Mouse (Mus musculus): ENCODE data around the gene Crispld2.
A peak's percentile ranks its signal among the peaks of the same experiment; 100 is the strongest.

Crispld2 gene

GRCm38 (mm10) chr8:119992249-119992648 lies at the start of gene Crispld2:
Crispld2 (plus strand) TSS chr8:119992438.
- DNase-seq = no peak

- peak; percentile 56 for DNase-seq
Measured at GRCm38 (mm10) chr8:119943616-119944015, 48.6 kb upstream of the Crispld2 start.

- DNase-seq = peak; percentile 76
Measured at GRCm38 (mm10) chr8:119944096-119944811, 48.0 kb upstream of the Crispld2 start.

- no peak for DNase-seq
Measured at GRCm38 (mm10) chr8:119946326-119946865, 45.8 kb upstream of the Crispld2 start.

- no peak for DNase-seq
Measured at GRCm38 (mm10) chr8:119947653-119948052, 44.6 kb upstream of the Crispld2 start.

GRCm38 (mm10) chr8:119948340-119948739 lies 43.9 kb upstream of the Crispld2 start:
- no peak for DNase-seq

GRCm38 (mm10) chr8:119952282-119952681 lies 40.0 kb upstream of the Crispld2 start:
- no peak for DNase-seq

- no peak for DNase-seq
Measured at GRCm38 (mm10) chr8:119952747-119953146, 39.5 kb upstream of the Crispld2 start.

- no peak for DNase-seq
Measured at GRCm38 (mm10) chr8:119955333-119955732, 36.9 kb upstream of the Crispld2 start.

- no peak for DNase-seq
Measured at GRCm38 (mm10) chr8:119958076-119958475, 34.2 kb upstream of the Crispld2 start.

- peak; percentile 83 for DNase-seq
Measured at GRCm38 (mm10) chr8:119960531-119961104, 31.6 kb upstream of the Crispld2 start.

GRCm38 (mm10) chr8:119964859-119965258 lies 27.4 kb upstream of the Crispld2 start:
- DNase-seq = no peak

- DNase-seq = no peak
Measured at GRCm38 (mm10) chr8:119967435-119967834, 24.8 kb upstream of the Crispld2 start.

- DNase-seq = no peak
Measured at GRCm38 (mm10) chr8:119970169-119970568, 22.1 kb upstream of the Crispld2 start.

GRCm38 (mm10) chr8:119972558-119972957 lies 19.7 kb upstream of the Crispld2 start:
- DNase-seq = no peak

- DNase-seq = peak; percentile 27
Measured at GRCm38 (mm10) chr8:119978770-119979381, 13.4 kb upstream of the Crispld2 start.

- DNase-seq = no peak
Measured at GRCm38 (mm10) chr8:119981253-119981652, 11.0 kb upstream of the Crispld2 start.

- no peak for DNase-seq
Measured at GRCm38 (mm10) chr8:119984085-119984484, 8.2 kb upstream of the Crispld2 start.

GRCm38 (mm10) chr8:119986174-119986573 lies 6.1 kb upstream of the Crispld2 start:
- DNase-seq = no peak

- peak; percentile 20 for DNase-seq
Measured at GRCm38 (mm10) chr8:119988087-119988486, 4.2 kb upstream of the Crispld2 start.

- no peak for DNase-seq
Measured at GRCm38 (mm10) chr8:119994114-119994513, 1.9 kb downstream of the Crispld2 start.

GRCm38 (mm10) chr8:119994556-119994955 lies 2.3 kb downstream of the Crispld2 start:
- no peak for DNase-seq

GRCm38 (mm10) chr8:119997266-119997665 lies 5.0 kb downstream of the Crispld2 start:
- no peak for DNase-seq

GRCm38 (mm10) chr8:120000461-120000860 lies 8.2 kb downstream of the Crispld2 start:
- DNase-seq = no peak

Data from cerebellum, adult 9-11 months (tissue).